Mouse (Mus musculus) limb, embryonic 14.5 days (tissue): Measurements from ENCODE around the gene Mef2d. TPM values are rescaled to one million over a fixed set of nuclear protein-coding genes. Genes with fewer than 3 reads are reported as not detected.

ENCODE experiments used
- ATAC-seq: fragments of 200-750 bp; cut with Nextera tagmentation; 2 replicates; pipeline ENCODE4 v1.8.0; 2017; ENCODE audit warnings: low read depth, moderate number of reproducible peaks, moderate TSS enrichment; ENCODE audit not compliant: low FRiP score
- DNase-seq: peaks from one replicate; pipeline ENCODE4 v3.0.0-alpha.2; 2015; ENCODE audit warnings: low spot score
- H3K27ac ChIP-seq: fragments of 300-500 bp; sonication (generic); replicated peaks from 2 replicates; pipeline ENCODE4 v1.5.1; 2014; ENCODE audit warnings: low read depth, mild to moderate bottlenecking, low read length, moderate library complexity, mixed read lengths
- H3K27me3 ChIP-seq: fragments of 300-500 bp; sonication (generic); 2 replicates; pipeline ENCODE4 v1.6.1; 2014; ENCODE audit warnings: low read length, mixed read lengths; ENCODE audit not compliant: control insufficient read depth, insufficient read depth
- H3K36me3 ChIP-seq: fragments of 300-500 bp; sonication (generic); 2 replicates; pipeline ENCODE4 v1.6.1; 2014; ENCODE audit warnings: mild to moderate bottlenecking, low read length, moderate library complexity, mixed read lengths; ENCODE audit not compliant: control insufficient read depth, insufficient read depth
- H3K4me1 ChIP-seq: fragments of 300-500 bp; sonication (generic); 2 replicates; pipeline ENCODE4 v1.6.1; 2014; ENCODE audit warnings: antibody characterized with exemption, low read length, mixed read lengths; ENCODE audit not compliant: control insufficient read depth, insufficient read depth
- H3K4me2 ChIP-seq: fragments of 300-500 bp; sonication (generic); replicated peaks from 2 replicates; pipeline ENCODE4 v1.6.1; 2014; ENCODE audit warnings: low read depth, mild to moderate bottlenecking, low read length, moderate library complexity; ENCODE audit not compliant: severe bottlenecking
- H3K4me3 ChIP-seq: fragments of 300-500 bp; sonication (generic); replicated peaks from 2 replicates; pipeline ENCODE4 v1.5.1; 2014; ENCODE audit warnings: low read length
- H3K9ac ChIP-seq: fragments of 300-500 bp; sonication (generic); 2 replicates; pipeline ENCODE4 v1.6.1; 2014; ENCODE audit warnings: mild to moderate bottlenecking, low read depth, low read length, moderate library complexity; ENCODE audit not compliant: severe bottlenecking
- H3K9me3 ChIP-seq: fragments of 300-500 bp; sonication (generic); 2 replicates; pipeline ENCODE4 v1.6.1; 2016; ENCODE audit warnings: low read length; ENCODE audit not compliant: control insufficient read depth
- POLR2A ChIP-seq: fragments of 200-500 bp; IDR thresholded peaks from 2 replicates; pipeline ENCODE4 v1.8.0; 2012; ENCODE audit warnings: inconsistent platforms, mild to moderate bottlenecking, moderate library complexity, borderline replicate concordance; ENCODE audit not compliant: insufficient read depth, insufficient read length; ENCODE audit errors: extremely low read depth
- WGBS: fragments of 180-500 bp; shearing (Covaris S2); extraction: QIAGEN DNeasy Blood & Tissue Kit; methylation state at CpG from one replicate; pipeline ENCODE4 v1.1.7; 2014; 5-methylcytosine and 5-hydroxymethylcytosine counted together
- polyA plus RNA-seq, 2 experiments: library from polyadenylated mRNA; depleted of rRNA in 1 of 2; stranded (reverse) in 1 of 2; unstranded in 1 of 2; fragments of >200 nt; fragmentation: Nextera tagmentation in 1 of 2; extraction: Ambion mirVana in 1 of 2; gene quantifications; 2 replicates each; pipeline versions ENCODE4 v1.2.1 to v1.2.3; 2012 to 2014

Mef2d gene
- polyA plus RNA-seq, 2 experiments, result 29.6 to 58.7 TPM

DNA sequence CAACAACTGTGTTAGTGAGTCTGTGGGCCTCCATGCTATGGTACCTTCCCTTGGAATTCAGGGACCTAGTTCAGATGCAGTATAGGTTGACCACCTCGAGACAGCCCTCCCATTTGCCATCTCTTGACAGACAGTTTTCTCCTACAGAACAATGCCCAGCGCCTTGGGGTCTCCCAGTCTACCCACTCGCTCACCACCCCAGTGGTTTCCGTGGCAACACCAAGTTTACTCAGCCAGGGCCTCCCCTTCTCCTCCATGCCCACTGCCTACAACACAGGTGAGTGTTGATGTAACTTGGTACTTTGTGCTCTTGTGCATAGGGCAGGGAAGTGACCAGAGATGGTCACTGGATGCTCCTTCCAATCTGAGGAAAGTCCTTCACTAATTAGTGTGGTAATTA lies 20.6 kb downstream of the Mef2d start:
- no peaks in the 10 kb centered on the region for H3K9me3 ChIP-seq
- no peak overlapping the region for H3K27ac ChIP-seq
- no peak overlapping the region for H3K4me2 ChIP-seq
- no peaks in the 10 kb centered on the region for H3K27me3 ChIP-seq
- TF ChIP-seq POLR2A, result no peak
- no peak for ATAC-seq
- DNase-seq, result no peak
- H3K4me3 ChIP-seq, result no peak overlapping the region
- peaks cover 96% of the 10 kb centered on the region for H3K36me3 ChIP-seq
- H3K9ac ChIP-seq, result no peak overlapping the region
- H3K4me1 ChIP-seq, result no peaks in the 10 kb centered on the region
- WGBS, result 82% methylated on average over 4 of the region's 4 CpGs

DNA sequence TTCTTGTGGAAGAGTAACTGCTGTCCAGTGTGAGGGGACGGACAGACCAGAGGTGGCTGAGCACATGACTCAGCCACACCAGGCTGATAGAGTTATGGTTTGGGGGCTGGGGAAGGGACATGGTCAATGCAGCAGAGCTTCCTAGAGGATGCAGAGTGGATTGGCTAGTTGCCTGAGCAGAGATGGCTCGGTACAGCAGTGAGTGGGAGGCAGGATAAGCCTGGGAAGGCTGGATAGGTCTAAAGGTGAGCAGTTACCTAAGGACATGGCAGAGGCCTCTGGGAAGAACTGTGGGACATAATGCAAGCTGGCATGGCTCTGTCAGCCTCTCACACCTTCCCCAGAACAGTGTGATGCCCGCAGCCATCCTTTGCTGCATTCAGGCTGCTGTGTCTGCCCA lies 21.7 kb downstream of the Mef2d start:
- DNase-seq (no peak), ATAC-seq (no peak)
- Histone ChIP-seq H3K36me3 (peaks cover 95% of the 10 kb centered on the region), H3K4me3 (no peak overlapping the region), H3K9ac (no peak overlapping the region), H3K9me3 (no peaks in the 10 kb centered on the region), H3K4me2 (no peak overlapping the region), H3K4me1 (no peaks in the 10 kb centered on the region), H3K27ac (no peak overlapping the region), H3K27me3 (no peaks in the 10 kb centered on the region)
- TF ChIP-seq POLR2A, result no peak
- 78% methylated on average over 3 of the region's 3 CpGs for WGBS

DNA sequence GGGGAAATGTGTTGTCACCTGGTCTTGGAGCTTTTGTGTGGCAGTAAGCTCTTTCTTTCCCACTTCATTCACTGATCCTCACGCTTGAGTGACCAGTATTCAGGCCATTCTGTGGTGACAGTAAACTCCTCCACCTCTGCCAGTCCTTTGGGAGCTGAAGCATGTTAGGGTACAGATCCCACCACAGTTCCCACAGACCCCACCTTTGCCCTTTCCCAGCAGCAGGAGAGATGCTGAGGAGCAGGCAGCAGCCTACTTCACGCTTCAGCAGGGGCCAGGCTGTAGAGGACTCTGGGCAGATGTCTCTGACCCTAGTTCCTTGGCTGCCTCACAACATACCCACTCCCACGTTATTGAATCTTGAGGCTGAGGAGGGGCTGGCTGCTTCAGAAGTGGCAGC lies 22.1 kb downstream of the Mef2d start:
- Histone ChIP-seq H3K4me3 (no peak overlapping the region), H3K9ac (no peak overlapping the region), H3K27me3 (no peaks in the 10 kb centered on the region), H3K4me1 (no peaks in the 10 kb centered on the region), H3K36me3 (peaks cover 95% of the 10 kb centered on the region), H3K9me3 (no peaks in the 10 kb centered on the region), H3K4me2 (no peak overlapping the region), H3K27ac (no peak overlapping the region)
- DNase-seq, result no peak
- ATAC-seq, result no peak
- 81% methylated on average over 3 of the region's 3 CpGs for WGBS
- no peak for TF ChIP-seq POLR2A

GRCm38 (mm10) chr3:88166056-88166455 lies 23.9 kb downstream of the Mef2d start:
- no peak overlapping the region for H3K27ac ChIP-seq
- ATAC-seq, result no peak
- no peaks in the 10 kb centered on the region for H3K4me1 ChIP-seq
- peaks cover 94% of the 10 kb centered on the region for H3K36me3 ChIP-seq
- no peak overlapping the region for H3K9ac ChIP-seq
- WGBS, result 94% methylated on average over 5 of the region's 5 CpGs
- H3K4me2 ChIP-seq, result no peak overlapping the region
- DNase-seq, result no peak
- H3K4me3 ChIP-seq, result no peak overlapping the region
- no peaks in the 10 kb centered on the region for H3K9me3 ChIP-seq
- H3K27me3 ChIP-seq, result no peaks in the 10 kb centered on the region
- no peak for TF ChIP-seq POLR2A

- DNase-seq (no peak), ATAC-seq (no peak)
- no peaks in the 10 kb centered on the region for H3K9me3 ChIP-seq
- H3K9ac ChIP-seq, result no peak overlapping the region
- no peak overlapping the region for H3K4me2 ChIP-seq
- peaks cover 80% of the 10 kb centered on the region for H3K36me3 ChIP-seq
- H3K4me1 ChIP-seq, result no peaks in the 10 kb centered on the region
- WGBS, result 85% methylated on average over 5 of the region's 5 CpGs
- H3K27ac ChIP-seq, result no peak overlapping the region
- no peak for TF ChIP-seq POLR2A
- H3K4me3 ChIP-seq, result no peak overlapping the region
- H3K27me3 ChIP-seq, result no peaks in the 10 kb centered on the region
These were observed 28.2 kb downstream of the Mef2d start for GRCm38 (mm10) chr3:88170361-88170760.

DNA sequence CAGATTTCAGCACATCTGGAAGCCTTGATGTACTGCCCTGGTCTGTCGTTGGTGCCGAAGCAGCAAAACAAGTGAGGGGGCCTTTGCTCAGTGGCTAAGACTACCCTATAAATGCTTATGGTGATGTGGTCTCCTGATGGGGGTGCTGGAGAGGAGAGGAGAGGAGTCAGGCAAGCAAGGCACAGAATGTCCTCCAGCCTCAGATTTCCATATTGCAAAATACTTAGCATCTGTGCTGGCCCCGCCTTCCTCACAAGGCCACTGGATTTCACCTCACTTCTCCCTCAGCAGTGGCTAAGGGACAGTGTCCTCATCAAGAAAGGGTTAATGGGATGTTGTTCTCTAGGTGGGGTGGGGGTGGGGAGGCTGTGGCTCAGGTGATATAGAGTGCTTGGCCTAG lies 30.3 kb downstream of the Mef2d start:
- TF ChIP-seq POLR2A, result no peak
- 88% methylated on average over 3 of the region's 3 CpGs for WGBS
- ATAC-seq, result no peak
- Histone ChIP-seq H3K9ac (no peak overlapping the region), H3K9me3 (no peaks in the 10 kb centered on the region), H3K4me2 (no peak overlapping the region), H3K4me1 (no peaks in the 10 kb centered on the region), H3K27me3 (no peaks in the 10 kb centered on the region), H3K27ac (no peak overlapping the region), H3K4me3 (no peak overlapping the region), H3K36me3 (peaks cover 61% of the 10 kb centered on the region)
- DNase-seq, result no peak
